Mouse (Mus musculus): ENCODE measurements at regions not wholly inside any gene's neighbourhood (a gene's known extent, or its start where the extent isn't known, plus 50 kb on each side); places are given as distances from the start of the nearest gene placed in this dataset.
"Not testable (repeated sequence)": the region's sequence is repeated elsewhere in the genome, so short reads cannot be mapped to it uniquely, and the experiment has no call there.

- ChIA-PET POLR2A (no interaction called here), CTCF (interaction anchor here in 1 of 4 experiments (0.6 kb wide), 1 partner anchor 1119 kb away, joined by 4 read pairs; no protein-coding TSS in a partner anchor)
Measured at GRCm38 (mm10) chr9:5424236-5424635, 79.0 kb downstream of the Casp12 start.

- ChIA-PET POLR2A (no interaction called here), CTCF (no interaction called here)
Measured at GRCm38 (mm10) chr9:5448180-5448579, 103.0 kb downstream of the Casp12 start.

- POLR2A ChIA-PET, result no interaction called here
- CTCF ChIA-PET, result no interaction called here
Measured at GRCm38 (mm10) chr9:5456606-5457005, 111.4 kb downstream of the Casp12 start.

GRCm38 (mm10) chr9:5472012-5472411 is 126.8 kb downstream of the Casp12 start:
- ChIA-PET POLR2A (no interaction called here), CTCF (no interaction called here)

DNA sequence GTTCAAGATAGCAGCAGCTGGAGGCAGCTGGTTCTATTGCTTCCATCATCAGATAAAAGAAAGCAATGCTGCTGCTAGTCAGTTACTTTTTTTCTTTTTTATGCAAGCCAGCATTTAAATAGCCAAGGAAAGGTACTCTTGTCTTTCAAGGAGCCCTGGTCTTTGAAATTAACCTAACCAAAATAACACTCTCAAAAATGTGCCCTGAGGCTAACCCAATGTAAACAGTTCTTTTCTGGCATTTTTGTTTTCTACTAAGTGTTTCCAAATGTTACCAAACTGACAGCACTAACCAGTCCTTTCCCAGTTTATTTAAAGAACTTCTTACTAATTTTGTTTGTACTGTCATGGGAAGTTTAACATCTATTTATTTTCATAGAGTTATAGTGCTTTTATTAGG is 129.0 kb downstream of the Casp12 start:
- POLR2A ChIA-PET, result no interaction called here

DNA sequence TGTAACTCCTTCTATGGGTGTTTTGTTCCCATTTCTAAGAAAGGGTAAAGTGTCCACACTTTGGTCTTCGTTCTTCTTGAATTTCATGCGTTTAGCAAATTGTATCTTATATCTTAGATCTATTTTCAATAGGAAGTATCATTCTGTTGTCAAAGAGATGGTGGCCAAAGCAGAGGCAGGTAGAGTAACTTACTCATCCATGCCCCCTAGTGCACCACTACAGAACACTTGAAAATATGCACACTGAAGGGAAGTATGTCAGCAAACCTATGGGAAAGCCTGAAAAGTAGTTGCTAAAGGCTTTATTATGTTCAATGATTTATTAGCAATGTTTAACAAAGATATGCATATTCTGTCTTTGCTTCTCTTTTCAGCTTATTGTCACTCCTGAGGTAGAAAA is 140.0 kb downstream of the Casp12 start:
- CTCF ChIA-PET, result no interaction called here
- POLR2A ChIA-PET, result no interaction called here

More for the DNA sequence above, 129.0 kb downstream of the Casp12 start:
- CTCF ChIA-PET, result no interaction called here

DNA sequence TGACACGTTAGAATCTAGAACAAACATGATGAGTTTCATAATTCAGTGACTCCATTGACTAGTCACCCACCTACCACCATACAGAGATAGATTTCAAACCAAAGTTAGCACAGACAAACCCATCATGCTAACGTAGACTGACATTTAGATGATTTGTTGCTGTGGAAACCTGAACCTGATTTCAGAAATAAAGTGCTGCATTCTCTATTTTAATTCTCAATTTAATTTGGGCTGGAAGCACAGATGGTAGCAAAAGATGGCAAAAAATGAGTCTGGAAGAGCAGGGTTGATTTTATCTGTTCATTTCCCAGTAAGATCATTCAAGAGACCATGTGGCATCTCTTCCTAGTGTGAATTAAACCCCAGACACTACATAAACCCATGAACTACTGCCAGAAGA is 151.6 kb downstream of the Casp12 start:
- CTCF ChIA-PET, result no interaction called here
- POLR2A ChIA-PET, result no interaction called here

DNA sequence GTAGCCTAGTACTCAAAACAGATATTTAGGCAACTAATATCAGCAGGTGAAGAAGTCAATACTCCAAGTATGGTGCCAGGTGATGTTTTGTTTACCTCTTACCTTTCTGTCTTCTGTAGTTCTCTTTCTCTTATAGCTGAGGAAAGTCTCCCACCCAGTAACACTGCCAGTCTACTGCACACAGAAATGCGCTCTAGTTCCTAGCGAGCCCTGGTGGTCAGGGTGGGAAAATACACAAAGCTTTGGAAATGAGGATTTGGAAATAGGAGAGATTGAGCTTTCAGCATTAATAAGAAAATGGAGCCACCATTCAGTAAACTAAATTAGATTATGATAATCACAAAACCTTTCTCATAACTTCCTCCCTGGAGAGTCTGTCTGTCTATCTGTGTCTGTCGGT is 153.1 kb downstream of the Casp12 start:
- POLR2A ChIA-PET, result no interaction called here

DNA sequence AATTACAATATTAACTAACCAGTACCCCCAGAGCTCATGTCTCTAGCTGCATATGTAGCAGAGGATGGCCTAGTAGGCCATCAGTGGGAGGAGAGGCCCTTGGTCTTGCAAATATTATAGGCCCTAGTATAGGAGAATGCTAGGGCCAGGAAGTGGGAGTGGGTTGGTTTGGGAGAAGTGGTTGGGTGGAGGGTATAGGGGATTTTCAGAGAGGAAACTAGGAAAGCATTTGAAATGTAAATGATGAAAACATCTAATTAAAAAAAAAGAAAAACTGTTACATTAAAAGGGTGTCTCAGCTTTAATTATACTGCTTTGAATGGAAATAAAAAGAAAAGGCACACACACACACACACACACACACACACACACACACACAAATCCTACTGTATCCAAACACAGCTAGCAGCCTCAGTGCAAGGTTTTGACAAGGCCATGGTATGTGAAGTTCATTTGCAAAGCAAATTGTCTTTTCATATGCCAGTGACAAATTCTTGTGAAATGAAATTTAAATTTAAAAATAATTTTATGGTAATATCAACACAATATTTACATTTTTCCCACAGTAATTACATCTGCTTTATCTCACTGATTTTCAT is 180.6 kb downstream of the Casp12 start:
- CTCF ChIA-PET, result no interaction called here
- POLR2A ChIA-PET, result no interaction called here

More for the DNA sequence above, 153.1 kb downstream of the Casp12 start:
- CTCF ChIA-PET, result interaction anchor here in 3 of 4 experiments (0.5 to 1.1 kb wide), 3 partner anchors 9 to 961 kb away, joined by 3 read pairs; no protein-coding TSS in a partner anchor

DNA sequence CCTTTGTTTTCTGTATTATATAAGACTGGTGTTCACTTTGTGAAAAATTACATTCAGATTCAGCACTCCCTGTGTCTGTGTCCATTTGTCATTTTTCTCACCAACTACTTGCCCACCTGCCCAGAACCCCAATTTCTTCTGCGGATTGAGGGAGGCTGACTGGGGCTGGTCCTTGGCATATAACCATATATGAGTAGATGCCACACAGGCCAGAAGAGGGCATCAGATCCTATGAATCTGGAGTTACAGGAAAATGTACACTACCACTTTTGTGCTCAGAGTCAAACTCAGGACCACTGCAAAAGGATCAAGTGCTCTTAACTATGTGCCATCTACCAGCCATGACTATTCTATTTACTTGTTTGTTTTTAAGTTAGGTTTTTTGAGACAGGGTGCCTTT is 197.4 kb downstream of the Casp12 start:
- ChIA-PET CTCF (no interaction called here), POLR2A (no interaction called here)

DNA sequence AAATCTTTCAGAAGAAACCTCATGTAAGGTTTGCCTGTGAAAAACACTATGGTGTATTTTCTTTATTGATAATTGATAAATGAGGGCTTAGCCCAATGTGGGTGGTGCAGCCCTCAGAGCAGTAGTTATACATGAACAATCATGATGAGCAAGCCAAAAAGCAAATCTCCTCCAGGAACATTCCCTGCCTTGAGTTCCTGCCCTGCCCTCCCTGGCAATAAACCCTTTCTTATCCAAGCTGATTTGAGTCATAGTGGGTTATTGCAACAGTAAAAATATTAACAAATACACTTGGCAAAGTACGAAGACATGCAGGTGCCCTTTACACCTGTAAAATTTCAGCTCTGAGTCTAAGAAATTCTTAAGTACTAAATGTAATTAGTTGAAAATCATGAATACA is 229.8 kb downstream of the Casp12 start:
- ChIA-PET CTCF (no interaction called here), POLR2A (no interaction called here)

GRCm38 (mm10) chr9:5578168-5578567 is 232.9 kb downstream of the Casp12 start:
- POLR2A ChIA-PET, result interaction anchor here in 1 of 4 experiments (0.7 kb wide), 1 partner anchor 451 kb away, joined by 3 read pairs; no protein-coding TSS in a partner anchor
- CTCF ChIA-PET, result not testable (repeated sequence)

GRCm38 (mm10) chr9:5595891-5596635 is 250.8 kb downstream of the Casp12 start:
- ChIA-PET CTCF (no interaction called here), POLR2A (interaction anchor here in 1 of 4 experiments (1.2 kb wide), 1 partner anchor 9 kb away, joined by 3 read pairs; no protein-coding TSS in a partner anchor)

DNA sequence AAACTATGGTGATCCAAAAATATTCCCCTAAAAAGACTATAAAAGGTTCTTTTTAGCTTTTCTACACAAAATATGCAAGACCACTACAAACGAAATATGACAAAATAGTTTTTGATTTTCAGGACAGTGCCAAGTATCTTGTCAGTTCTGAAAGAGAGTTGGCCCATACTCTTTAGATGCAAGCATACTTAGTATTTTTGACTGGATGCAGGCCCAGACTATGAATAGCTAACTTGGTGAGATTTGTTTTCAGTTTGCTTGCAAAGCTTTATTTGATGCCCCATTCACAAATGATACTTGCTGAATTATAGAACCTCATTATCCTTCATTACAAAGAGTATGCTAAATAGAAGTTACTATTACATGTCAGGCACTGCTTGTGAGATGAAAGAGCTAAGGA is 258.8 kb downstream of the Casp12 start:
- ChIA-PET CTCF (no interaction called here), POLR2A (no interaction called here)

GRCm38 (mm10) chr9:5605015-5605414 is 259.8 kb downstream of the Casp12 start:
- ChIA-PET POLR2A (no interaction called here), CTCF (no interaction called here)

DNA sequence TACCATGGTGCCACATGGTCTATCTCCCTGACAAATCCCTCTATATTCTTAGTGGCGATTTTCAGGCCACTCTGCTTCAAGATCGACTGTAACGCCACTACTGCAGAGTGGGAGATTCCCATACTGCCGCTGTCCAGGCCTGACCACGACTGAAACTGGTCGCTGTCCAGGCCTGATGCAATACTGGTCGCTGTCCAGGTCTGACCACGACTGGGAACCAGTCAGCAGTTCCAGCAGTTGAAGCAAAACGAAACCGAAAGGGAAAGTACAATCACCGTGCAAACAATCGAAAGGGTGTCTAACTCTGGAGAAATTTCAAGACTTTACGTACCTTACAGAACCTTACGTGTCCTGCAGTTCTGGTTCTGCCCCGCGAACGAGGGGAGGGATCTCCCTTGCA is 271.5 kb downstream of the Casp12 start:
- ChIA-PET POLR2A (no interaction called here), CTCF (no interaction called here)

GRCm38 (mm10) chr9:5623396-5623795 is 278.2 kb downstream of the Casp12 start:
- ChIA-PET CTCF (no interaction called here), POLR2A (no interaction called here)

DNA sequence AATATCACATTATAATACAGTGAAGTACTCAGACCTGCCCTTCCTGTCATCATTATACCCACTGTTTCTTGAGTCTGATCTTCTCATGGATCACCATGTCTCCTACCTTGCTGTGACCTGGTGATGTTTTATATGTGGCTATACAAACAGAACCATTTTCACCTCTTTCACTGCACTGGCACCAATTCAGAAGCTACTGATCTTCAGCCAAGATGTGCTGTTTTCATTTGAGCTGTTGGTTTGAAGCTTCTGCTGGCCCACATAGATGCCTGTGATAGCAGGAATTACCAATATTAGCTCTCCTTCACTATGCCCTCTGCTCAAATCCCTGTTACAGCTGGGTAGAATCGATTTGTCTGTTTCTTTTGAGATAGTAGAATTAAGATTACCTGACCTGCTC is 282.3 kb downstream of the Casp12 start:
- CTCF ChIA-PET, result no interaction called here
- POLR2A ChIA-PET, result no interaction called here

- ChIA-PET CTCF (interaction anchor here in 1 of 4 experiments (0.6 to 1.3 kb wide), 2 partner anchors 48 to 117 kb away, joined by 3 read pairs; no protein-coding TSS in a partner anchor), POLR2A (no interaction called here)
Measured at GRCm38 (mm10) chr9:5634461-5634953, 289.3 kb downstream of the Casp12 start.

- POLR2A ChIA-PET, result no interaction called here
- CTCF ChIA-PET, result interaction anchor here in 1 of 4 experiments (0.6 to 1.3 kb wide), 2 partner anchors 49 to 117 kb away, joined by 3 read pairs; no protein-coding TSS in a partner anchor
Measured at GRCm38 (mm10) chr9:5634969-5635368, 289.7 kb downstream of the Casp12 start.

DNA sequence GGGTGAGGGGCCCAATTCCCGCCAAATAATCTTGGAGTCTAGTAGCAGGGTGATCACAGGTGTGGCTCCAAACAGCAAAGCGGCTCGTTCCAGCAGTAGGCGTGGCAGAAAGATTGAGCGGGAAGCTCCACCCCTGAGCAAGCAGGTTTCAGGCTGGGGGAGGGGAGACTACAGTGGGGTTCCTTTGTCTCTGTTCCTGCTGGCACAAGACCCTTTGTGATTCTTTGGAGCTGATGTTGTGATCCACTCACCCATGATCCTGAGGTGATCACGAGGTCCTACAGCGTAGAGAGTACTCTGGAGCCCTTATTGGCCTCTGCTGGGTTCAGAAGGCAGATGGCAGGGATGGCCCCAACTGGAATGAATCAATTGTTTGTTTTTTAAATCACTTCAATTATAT is 318.7 kb downstream of the Casp12 start:
- CTCF ChIA-PET, result no interaction called here
- POLR2A ChIA-PET, result no interaction called here
